Mouse (Mus musculus) T-cell, adult 2 months (primary cell): ENCODE data around the gene 1700015G11Rik.

Experiments
- DNase-seq: peaks from one replicate; pipeline ENCODE4 v3.0.0; 2022; ENCODE audit warnings: low spot score

Gene 1700015G11Rik

DNA sequence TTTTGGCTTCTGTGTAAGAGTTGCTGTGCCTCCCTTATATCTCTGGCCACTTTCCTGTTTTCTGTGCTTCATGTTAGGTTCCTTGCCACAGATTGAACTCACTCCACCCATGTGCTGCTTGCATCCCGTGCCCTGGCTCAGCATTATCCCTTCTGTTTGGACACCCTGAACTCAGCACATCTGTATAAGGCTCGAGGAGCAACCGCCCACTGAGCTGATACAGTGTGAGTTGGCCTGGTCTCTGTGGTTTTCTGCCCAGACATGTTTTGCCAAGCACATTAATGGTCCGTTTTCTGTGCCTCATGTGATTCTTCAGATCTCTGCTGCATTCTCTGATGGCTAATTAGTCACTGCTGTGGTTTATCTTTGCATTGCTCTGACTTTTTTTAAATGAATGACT, 47.9 kb downstream of the 1700015G11Rik start:
- DNase-seq: no peak

DNA sequence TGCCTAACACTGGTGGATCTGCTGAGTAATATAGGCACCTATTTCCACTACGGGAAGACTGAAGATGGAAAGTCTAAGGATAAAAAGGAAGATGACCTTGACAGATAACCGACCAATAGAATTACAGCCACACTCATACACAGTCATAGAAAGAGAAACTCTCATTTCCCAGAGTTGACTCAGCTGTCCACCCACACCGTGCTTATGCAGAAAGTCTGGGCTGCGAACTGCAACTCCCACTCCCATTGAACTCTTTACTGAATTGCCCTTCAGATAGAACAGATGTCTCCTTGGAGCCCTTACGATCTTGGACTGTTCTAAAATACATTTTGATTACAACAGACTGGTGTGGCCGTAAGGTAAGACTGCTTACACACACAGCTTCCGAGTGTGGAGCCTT, 50.8 kb downstream of the 1700015G11Rik start:
- no peak for DNase-seq

DNA sequence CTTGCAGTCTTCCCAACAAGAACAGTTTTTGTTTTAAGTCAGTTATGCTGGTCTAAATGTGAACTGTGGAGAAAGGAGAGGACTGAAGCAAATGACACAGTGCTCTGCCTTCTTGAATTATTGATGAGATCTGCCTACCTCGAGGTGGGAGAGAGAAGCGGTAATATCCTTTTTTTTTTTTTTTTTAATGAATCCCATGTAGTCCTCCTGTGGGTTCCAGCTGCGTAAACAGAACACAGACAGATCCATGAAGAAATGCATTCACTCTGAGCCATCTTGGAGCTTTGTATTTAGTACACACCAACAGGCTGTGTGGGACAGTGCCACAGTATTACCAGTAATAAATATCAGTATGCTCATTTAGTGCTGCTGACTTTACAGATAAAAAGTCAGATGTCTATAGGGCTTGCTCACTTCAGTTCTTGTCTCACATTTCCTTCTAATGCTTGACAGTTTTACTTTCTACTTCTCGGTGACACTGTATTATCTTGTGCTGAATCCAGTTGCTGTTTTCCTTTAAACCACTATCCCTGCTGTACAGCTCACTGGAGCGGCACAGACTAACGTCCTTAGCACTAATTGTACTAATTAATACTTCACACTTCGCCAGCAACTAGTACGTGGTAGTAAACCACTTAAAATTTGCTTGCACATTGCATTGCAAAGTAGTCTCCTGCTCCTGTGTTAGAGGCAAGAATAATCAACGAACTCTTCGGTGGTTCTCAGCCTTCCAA, 53.1 kb downstream of the 1700015G11Rik start:
- no peak for DNase-seq
